Mouse (Mus musculus) stomach, postnatal 0 days (tissue): ENCODE measurements around the gene Cdk2ap1.

Experiments
- CTCF ChIP-seq: IDR thresholded peaks from 2 replicates; pipeline ENCODE4 v1.5.1; 2016; ENCODE audit warnings: antibody characterized with exemption, low read depth, mild to moderate bottlenecking, moderate library complexity
- EP300 ChIP-seq: optimal IDR thresholded peaks from 2 replicates; pipeline ENCODE3; 2016; ENCODE audit warnings: antibody characterized with exemption

DNA sequence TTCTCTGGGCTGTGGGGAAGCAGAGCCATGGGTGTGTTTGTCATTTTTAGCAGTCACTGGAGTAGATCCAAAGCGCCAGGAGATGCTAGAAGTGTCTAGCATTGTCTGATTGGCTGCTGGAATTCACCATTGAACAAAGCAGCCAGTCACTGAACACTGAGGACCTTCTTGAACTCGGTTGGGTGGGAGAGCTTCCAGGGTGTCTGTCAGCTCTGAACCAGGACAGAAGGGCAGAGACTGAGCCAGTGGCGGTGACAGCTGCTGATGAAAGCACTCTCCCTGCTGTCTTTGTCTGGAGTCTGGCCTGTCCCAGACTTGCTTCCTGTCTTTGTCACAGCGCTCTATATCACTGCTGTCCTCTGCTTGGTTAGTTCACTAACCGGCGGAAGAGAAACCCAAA lies 28.5 kb downstream of the Cdk2ap1 start:
- no peak for TF ChIP-seq CTCF
- TF ChIP-seq EP300: no peak
